Mouse (Mus musculus): Measurements from ENCODE around the gene Ctnnb1. TPM values are rescaled to one million over a fixed set of nuclear protein-coding genes. Genes with fewer than 3 reads are reported as not detected.

Ctnnb1 gene
- polyA plus RNA-seq, 1 experiment from 2014 or later: 94.7 TPM

DNA sequence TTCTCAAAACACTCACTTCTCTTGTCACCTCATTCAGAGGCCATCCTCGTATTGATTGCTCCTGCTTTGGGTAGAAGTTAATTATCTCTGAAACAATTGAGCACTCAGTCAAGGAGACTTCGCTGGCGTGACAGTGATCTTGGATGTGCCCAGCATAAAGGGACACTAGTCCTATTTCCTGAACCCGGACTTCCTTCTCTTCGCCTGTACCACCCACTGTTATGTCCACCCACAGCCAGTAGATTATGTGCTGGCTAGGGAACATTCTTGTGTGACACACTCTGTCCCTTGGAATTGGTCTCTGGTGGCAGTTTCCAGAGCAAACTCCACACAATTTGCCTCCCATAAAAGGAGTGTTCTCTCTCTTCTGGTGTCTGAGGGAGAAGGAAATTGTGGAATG, 32.5 kb upstream of the Ctnnb1 start:
- no peak overlapping the region for H3K4me3 ChIP-seq (ENCODE audit: low read depth, low read length)
- no peaks in the 10 kb centered on the region for H3K36me3 ChIP-seq (ENCODE audit: control insufficient read depth, insufficient read depth)
- no peak overlapping the region for H3K27ac ChIP-seq (ENCODE audit: low read length)
- no peaks in the 10 kb centered on the region for H3K27me3 ChIP-seq (ENCODE audit: control insufficient read depth, insufficient read depth, low read depth, low read length)
- no peak overlapping the region for H3K4me2 ChIP-seq (ENCODE audit: low read depth, low read length)
- no peak overlapping the region for H3K9ac ChIP-seq (ENCODE audit: low read depth, low read length)
- no peaks in the 10 kb centered on the region; the same call in none of the 2 replicates for H3K4me1 ChIP-seq (ENCODE audit: control insufficient read depth, low read depth, low read length)
- no peaks in the 10 kb centered on the region for H3K9me3 ChIP-seq (replicated peaks; ENCODE audit: control insufficient read depth, low read length)
- WGBS (ENCODE audit: insufficient replicate concordance): 32% methylated on average over 5 of the region's 5 CpGs
- ATAC-seq (ENCODE audit: low read depth): no peak

- WGBS (ENCODE audit: insufficient replicate concordance): 28% methylated on average over 4 of the region's 4 CpGs
- Histone ChIP-seq H3K4me3 (ENCODE audit: low read depth, low read length) (no peak overlapping the region), H3K9ac (ENCODE audit: low read depth, low read length) (no peak overlapping the region), H3K4me1 (ENCODE audit: control insufficient read depth, low read depth, low read length) (no peaks in the 10 kb centered on the region; the same call in none of the 2 replicates), H3K4me2 (ENCODE audit: low read depth, low read length) (no peak overlapping the region), H3K36me3 (ENCODE audit: control insufficient read depth, insufficient read depth) (no peaks in the 10 kb centered on the region), H3K27me3 (ENCODE audit: control insufficient read depth, insufficient read depth, low read depth, low read length) (no peaks in the 10 kb centered on the region), H3K27ac (ENCODE audit: low read length) (no peak overlapping the region), H3K9me3 (replicated peaks; ENCODE audit: control insufficient read depth, low read length) (no peaks in the 10 kb centered on the region)
- ATAC-seq (ENCODE audit: low read depth): no peak
Observed at GRCm38 (mm10) chr9:120897269-120897668, 31.7 kb upstream of the Ctnnb1 start.

DNA sequence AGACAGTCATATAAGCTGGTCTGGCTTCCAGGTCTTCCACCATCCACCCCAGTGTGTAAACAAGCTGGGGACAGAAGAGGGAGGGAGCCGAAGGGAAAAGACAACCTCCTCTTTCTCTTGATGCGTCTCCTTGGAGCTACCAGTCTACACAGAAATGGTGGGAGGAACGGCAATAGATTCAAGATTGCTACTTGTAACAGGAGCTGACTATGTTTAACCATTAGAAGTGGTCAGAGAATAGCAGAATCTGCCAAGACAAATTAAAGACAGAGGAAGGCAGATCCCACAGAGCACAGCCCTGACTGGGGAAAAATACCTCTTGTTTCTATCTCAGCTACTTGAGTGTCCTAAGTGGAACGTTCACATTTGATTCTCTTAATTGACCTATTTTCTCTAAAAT, 29.2 kb upstream of the Ctnnb1 start:
- ATAC-seq (ENCODE audit: low read depth): no peak
- WGBS (ENCODE audit: insufficient replicate concordance): 48% methylated on average over 4 of the region's 4 CpGs
- Histone ChIP-seq H3K9ac (ENCODE audit: low read depth, low read length) (no peak overlapping the region), H3K4me1 (ENCODE audit: control insufficient read depth, low read depth, low read length) (no peaks in the 10 kb centered on the region; the same call in none of the 2 replicates), H3K4me3 (ENCODE audit: low read depth, low read length) (no peak overlapping the region), H3K36me3 (ENCODE audit: control insufficient read depth, insufficient read depth) (no peaks in the 10 kb centered on the region), H3K27me3 (ENCODE audit: control insufficient read depth, insufficient read depth, low read depth, low read length) (no peaks in the 10 kb centered on the region), H3K9me3 (replicated peaks; ENCODE audit: control insufficient read depth, low read length) (no peaks in the 10 kb centered on the region), H3K4me2 (ENCODE audit: low read depth, low read length) (no peak overlapping the region), H3K27ac (ENCODE audit: low read length) (peak overlapping the region; percentile 49)

GRCm38 (mm10) chr9:120900338-120901274, 28.4 kb upstream of the Ctnnb1 start:
- Histone ChIP-seq H3K4me2 (ENCODE audit: low read depth, low read length) (no peak overlapping the region), H3K4me1 (ENCODE audit: control insufficient read depth, low read depth, low read length) (no peaks in the 10 kb centered on the region; the same call in 1 of the 2 replicates), H3K9me3 (replicated peaks; ENCODE audit: control insufficient read depth, low read length) (no peaks in the 10 kb centered on the region), H3K4me3 (ENCODE audit: low read depth, low read length) (no peak overlapping the region), H3K9ac (ENCODE audit: low read depth, low read length) (no peak overlapping the region), H3K36me3 (ENCODE audit: control insufficient read depth, insufficient read depth) (no peaks in the 10 kb centered on the region), H3K27ac (ENCODE audit: low read length) (peak overlapping the region; percentile 49), H3K27me3 (ENCODE audit: control insufficient read depth, insufficient read depth, low read depth, low read length) (no peaks in the 10 kb centered on the region)
- peak; percentile 77 for ATAC-seq (ENCODE audit: low read depth)
- WGBS (ENCODE audit: insufficient replicate concordance): 50% methylated on average over 12 of the region's 12 CpGs

GRCm38 (mm10) chr9:120902562-120902961, 26.5 kb upstream of the Ctnnb1 start:
- H3K27me3 ChIP-seq (ENCODE audit: control insufficient read depth, insufficient read depth, low read depth, low read length): no peaks in the 10 kb centered on the region
- no peak overlapping the region for H3K9ac ChIP-seq (ENCODE audit: low read depth, low read length)
- no peak overlapping the region for H3K27ac ChIP-seq (ENCODE audit: low read length)
- ATAC-seq (ENCODE audit: low read depth): no peak
- no peak overlapping the region for H3K4me3 ChIP-seq (ENCODE audit: low read depth, low read length)
- no peaks in the 10 kb centered on the region; the same call in 1 of the 2 replicates for H3K4me1 ChIP-seq (ENCODE audit: control insufficient read depth, low read depth, low read length)
- no peaks in the 10 kb centered on the region for H3K9me3 ChIP-seq (replicated peaks; ENCODE audit: control insufficient read depth, low read length)
- WGBS (ENCODE audit: insufficient replicate concordance): 52% methylated on average over 8 of the region's 8 CpGs
- no peak overlapping the region for H3K4me2 ChIP-seq (ENCODE audit: low read depth, low read length)
- no peaks in the 10 kb centered on the region for H3K36me3 ChIP-seq (ENCODE audit: control insufficient read depth, insufficient read depth)

DNA sequence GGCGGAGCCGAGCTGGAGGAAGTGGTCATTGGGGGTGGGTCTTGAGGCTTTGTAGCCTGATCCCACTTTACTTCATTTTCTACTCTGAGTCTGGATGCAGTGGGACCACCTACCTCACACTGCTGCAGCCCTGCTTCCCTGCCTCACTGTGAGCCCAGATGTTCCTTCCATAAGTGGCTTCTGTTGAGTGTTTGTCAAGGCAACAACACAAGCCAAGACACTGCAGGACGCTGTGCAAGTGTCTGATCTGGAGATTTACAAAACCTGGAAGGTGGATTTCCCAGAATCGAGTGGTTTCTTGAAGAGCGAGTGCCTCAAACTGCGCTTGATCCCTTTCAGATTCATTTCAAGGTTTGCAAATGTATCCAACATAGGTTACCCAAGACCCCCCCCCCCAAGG, 20.6 kb upstream of the Ctnnb1 start:
- no peak overlapping the region for H3K4me3 ChIP-seq (ENCODE audit: low read depth, low read length)
- 62% methylated on average over 6 of the region's 6 CpGs for WGBS (ENCODE audit: insufficient replicate concordance)
- no peaks in the 10 kb centered on the region for H3K9me3 ChIP-seq (replicated peaks; ENCODE audit: control insufficient read depth, low read length)
- no peaks in the 10 kb centered on the region for H3K36me3 ChIP-seq (ENCODE audit: control insufficient read depth, insufficient read depth)
- H3K27ac ChIP-seq (ENCODE audit: low read length): no peak overlapping the region
- no peak overlapping the region for H3K9ac ChIP-seq (ENCODE audit: low read depth, low read length)
- H3K4me1 ChIP-seq (ENCODE audit: control insufficient read depth, low read depth, low read length): no peaks in the 10 kb centered on the region
- H3K27me3 ChIP-seq (ENCODE audit: control insufficient read depth, insufficient read depth, low read depth, low read length): no peaks in the 10 kb centered on the region
- no peak overlapping the region for H3K4me2 ChIP-seq (ENCODE audit: low read depth, low read length)
- ATAC-seq (ENCODE audit: low read depth): no peak

- H3K9me3 ChIP-seq (replicated peaks; ENCODE audit: control insufficient read depth, low read length): no peaks in the 10 kb centered on the region
- H3K4me2 ChIP-seq (ENCODE audit: low read depth, low read length): no peak overlapping the region
- no peaks in the 10 kb centered on the region for H3K27me3 ChIP-seq (ENCODE audit: control insufficient read depth, insufficient read depth, low read depth, low read length)
- H3K4me3 ChIP-seq (ENCODE audit: low read depth, low read length): no peak overlapping the region
- no peak overlapping the region for H3K9ac ChIP-seq (ENCODE audit: low read depth, low read length)
- no peaks in the 10 kb centered on the region for H3K4me1 ChIP-seq (ENCODE audit: control insufficient read depth, low read depth, low read length)
- H3K36me3 ChIP-seq (ENCODE audit: control insufficient read depth, insufficient read depth): no peaks in the 10 kb centered on the region
- WGBS (ENCODE audit: insufficient replicate concordance): 33% methylated on average over 13 of the region's 13 CpGs
- H3K27ac ChIP-seq (ENCODE audit: low read length): no peak overlapping the region
- no peak for ATAC-seq (ENCODE audit: low read depth)
Observed at GRCm38 (mm10) chr9:120913152-120913551, 15.9 kb upstream of the Ctnnb1 start.

DNA sequence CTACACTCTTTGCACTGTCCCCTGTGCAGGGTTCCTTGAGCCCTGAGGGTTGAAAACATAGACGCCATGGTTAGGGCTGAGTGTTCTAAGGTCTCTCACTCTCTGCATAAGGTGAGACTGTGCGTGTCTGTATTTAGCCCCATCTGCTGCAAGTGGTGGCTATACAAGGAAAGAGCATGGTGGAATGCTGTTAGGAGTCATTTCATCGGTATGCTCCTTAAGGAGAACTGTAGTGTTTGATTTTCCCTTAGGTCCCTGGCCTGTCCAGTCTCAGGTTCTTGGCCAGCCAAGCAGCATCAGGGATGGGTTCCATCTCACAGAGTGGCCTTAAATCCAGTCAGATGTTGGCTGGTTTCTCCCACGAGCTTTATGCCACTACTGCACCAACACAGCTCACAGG, 14.6 kb upstream of the Ctnnb1 start:
- H3K27me3 ChIP-seq (ENCODE audit: control insufficient read depth, insufficient read depth, low read depth, low read length): no peaks in the 10 kb centered on the region
- H3K36me3 ChIP-seq (ENCODE audit: control insufficient read depth, insufficient read depth): no peaks in the 10 kb centered on the region
- no peak overlapping the region for H3K27ac ChIP-seq (ENCODE audit: low read length)
- WGBS (ENCODE audit: insufficient replicate concordance): 64% methylated on average over 4 of the region's 4 CpGs
- no peak overlapping the region for H3K4me2 ChIP-seq (ENCODE audit: low read depth, low read length)
- no peak for ATAC-seq (ENCODE audit: low read depth)
- H3K4me1 ChIP-seq (ENCODE audit: control insufficient read depth, low read depth, low read length): peaks cover 2% of the 10 kb centered on the region; the same call in 1 of the 2 replicates
- no peaks in the 10 kb centered on the region for H3K9me3 ChIP-seq (replicated peaks; ENCODE audit: control insufficient read depth, low read length)
- no peak overlapping the region for H3K9ac ChIP-seq (ENCODE audit: low read depth, low read length)
- no peak overlapping the region for H3K4me3 ChIP-seq (ENCODE audit: low read depth, low read length)

DNA sequence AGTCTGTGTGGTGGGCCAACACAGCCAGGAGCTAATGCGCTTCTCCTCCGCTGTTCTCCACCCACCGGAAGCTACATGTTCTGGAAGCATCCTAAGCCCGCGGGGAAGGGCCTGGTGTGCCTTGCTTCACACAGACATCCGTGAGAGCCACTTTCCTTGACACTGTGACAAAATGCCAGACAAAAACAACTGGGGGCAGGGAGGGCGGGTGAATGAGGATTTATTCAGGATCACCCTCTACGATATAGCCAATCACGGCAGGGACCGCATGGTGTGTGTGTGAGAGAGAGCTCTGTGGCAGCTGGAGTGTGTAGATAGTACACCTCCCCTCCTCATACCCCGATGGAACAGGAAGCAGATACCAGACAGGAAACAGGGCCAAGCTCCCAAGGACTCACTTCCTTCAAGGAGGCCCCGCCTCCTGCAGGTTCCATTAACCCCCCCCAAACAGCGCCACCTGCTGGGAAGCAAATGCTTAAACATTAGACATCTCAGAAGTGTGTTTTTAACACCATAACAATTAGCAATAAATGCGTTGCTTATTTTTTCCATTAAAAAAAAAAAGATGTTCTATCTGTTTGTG, 14.0 kb upstream of the Ctnnb1 start:
- no peak overlapping the region for H3K4me2 ChIP-seq (ENCODE audit: low read depth, low read length)
- 28% methylated on average over 14 of the region's 14 CpGs for WGBS (ENCODE audit: insufficient replicate concordance)
- no peaks in the 10 kb centered on the region for H3K36me3 ChIP-seq (ENCODE audit: control insufficient read depth, insufficient read depth)
- ATAC-seq (ENCODE audit: low read depth): peak; percentile 65
- H3K27me3 ChIP-seq (ENCODE audit: control insufficient read depth, insufficient read depth, low read depth, low read length): no peaks in the 10 kb centered on the region
- H3K4me3 ChIP-seq (ENCODE audit: low read depth, low read length): no peak overlapping the region
- peaks cover 2% of the 10 kb centered on the region; the same call in 1 of the 2 replicates for H3K4me1 ChIP-seq (ENCODE audit: control insufficient read depth, low read depth, low read length)
- no peak overlapping the region for H3K27ac ChIP-seq (ENCODE audit: low read length)
- H3K9me3 ChIP-seq (replicated peaks; ENCODE audit: control insufficient read depth, low read length): no peaks in the 10 kb centered on the region
- H3K9ac ChIP-seq (ENCODE audit: low read depth, low read length): no peak overlapping the region
